Mouse (Mus musculus): Measurements from ENCODE around the gene Catsperd.

DNA sequence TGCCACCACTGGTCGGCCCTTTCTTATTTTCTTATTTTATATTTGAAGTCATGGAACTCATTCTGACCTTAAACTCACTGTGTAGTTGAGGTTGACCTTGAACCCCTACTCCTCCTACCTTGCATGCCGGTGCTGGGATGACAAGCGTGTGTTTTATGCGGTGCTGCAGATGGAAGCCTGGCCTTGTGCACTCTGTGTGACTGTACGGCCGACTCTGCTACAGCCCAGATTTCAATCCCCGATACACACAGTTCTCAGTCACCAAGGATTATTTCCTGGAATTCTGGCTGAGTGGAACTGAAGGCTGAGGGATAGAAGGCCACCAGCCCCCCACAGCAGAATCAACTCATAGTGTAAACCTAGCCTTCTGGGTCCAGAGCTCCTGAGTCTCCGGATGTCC is 41.8 kb downstream of the Catsperd start:
- TF ChIP-seq POLR2A (IDR thresholded peaks at IDR 0.05; ENCODE audit: insufficient read depth, low read length) (no peak), CTCF (IDR thresholded peaks at IDR 0.05; ENCODE audit: low read depth, low read length) (no peak), EP300 (IDR thresholded peaks at IDR 0.05; ENCODE audit: insufficient read depth, low read depth, low read length) (no peak)
